Mouse (Mus musculus): Measurements from ENCODE around the gene Agt. TPM values are rescaled to one million over a fixed set of nuclear protein-coding genes. Genes with fewer than 3 reads are reported as not detected.

Agt gene
- 21.7 and 34.7 TPM in 2 replicates for polyA plus RNA-seq (2012; rRNA removed; ENCODE audit: low replicate concordance)

GRCm38 (mm10) chr8:124569593-124569992, at the start of gene Agt:
TSS of gene Agt (minus strand) at chr8:124569706.

DNA sequence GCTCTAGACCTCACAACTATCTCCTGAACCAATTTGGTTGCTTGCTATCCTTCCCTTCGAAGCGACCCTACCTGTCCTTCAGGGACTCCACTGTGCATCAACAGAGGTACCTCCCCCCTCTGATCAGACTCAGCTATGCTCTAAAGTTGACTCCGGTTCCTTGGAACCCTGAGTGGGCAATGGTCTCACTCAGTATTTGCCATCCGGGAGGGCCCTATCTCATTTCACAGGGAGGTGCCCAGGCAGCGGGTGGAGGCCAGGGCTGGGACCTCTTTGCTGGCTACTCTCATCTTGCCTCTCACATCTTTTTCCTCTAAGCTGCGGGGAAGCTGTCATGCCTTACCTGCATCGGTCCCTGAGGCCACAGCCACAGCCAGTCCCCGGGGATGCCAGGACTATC, 6.3 kb upstream of the Agt start, which contains the start of gene Capn9:
TSS of gene Capn9 (plus strand) at position 301 of the 400 bp plus-strand sequence.

DNA sequence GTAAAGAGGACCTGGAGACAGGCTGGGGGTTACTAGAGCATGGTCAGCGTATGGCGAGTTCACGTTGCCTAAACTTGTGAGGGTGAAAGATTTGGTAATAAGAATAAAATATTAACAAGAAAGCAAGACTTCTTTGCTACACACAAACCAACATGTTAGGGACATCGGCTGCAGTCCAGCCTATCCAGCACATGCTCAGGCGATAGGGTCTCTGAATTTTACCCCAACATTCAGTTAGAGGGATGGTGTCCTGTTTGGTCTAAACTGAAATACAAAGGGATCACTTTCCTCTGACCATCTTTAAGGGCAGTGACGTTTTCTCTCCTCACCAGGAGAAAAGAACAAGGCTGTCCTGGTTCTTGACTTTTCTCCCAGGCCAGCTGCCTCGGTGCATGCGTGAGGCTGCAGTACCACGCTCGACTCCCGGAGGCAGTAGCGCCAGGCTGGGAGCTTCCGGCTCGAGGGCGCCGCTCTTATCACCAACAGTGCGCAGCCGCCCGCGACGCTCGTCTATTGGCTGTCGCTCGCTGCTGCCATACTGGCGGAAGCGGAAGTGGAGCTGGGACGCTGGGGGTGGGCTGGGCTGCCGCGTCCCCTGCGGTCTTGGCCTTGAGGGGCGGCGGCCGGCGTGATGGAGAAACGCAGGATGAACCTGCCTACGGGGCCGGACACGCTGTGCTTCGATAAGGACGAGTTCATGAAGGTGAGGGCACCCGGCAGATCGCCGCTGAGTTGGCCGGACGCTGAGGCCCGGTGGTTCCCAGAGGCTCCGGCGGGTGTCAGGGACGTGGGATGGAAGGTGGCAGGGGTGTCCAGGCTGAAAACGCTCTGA, 49.0 kb downstream of the Agt start, which contains the start of gene Cog2:
TSS of gene Cog2 (plus strand) at position 519 of the 832 bp plus-strand sequence.

Other genes starting within 250 kb of the Agt start
- 0.08 and 0.19 TPM in 2 replicates for gene Pgbd5, start 130.0 kb downstream of the Agt start, polyA plus RNA-seq (2012; rRNA removed; ENCODE audit: low replicate concordance)
- 16.5 and 20.8 TPM in 2 replicates for gene Cog2, start 48.9 kb downstream of the Agt start, polyA plus RNA-seq (2012; rRNA removed; ENCODE audit: low replicate concordance)
- gene Capn9, start 6.4 kb upstream of the Agt start, polyA plus RNA-seq (2012; rRNA removed; ENCODE audit: low replicate concordance): 0.09 TPM in 1 of 2 replicates, not detected in the other
- gene 2310022B05Rik, start 93.7 kb upstream of the Agt start, polyA plus RNA-seq (2012; rRNA removed; ENCODE audit: low replicate concordance): 25.2 and 29.8 TPM in 2 replicates
- 18.2 and 20.8 TPM in 2 replicates for gene Ttc13, start 152.3 kb upstream of the Agt start, polyA plus RNA-seq (2012; rRNA removed; ENCODE audit: low replicate concordance)
- gene Arv1, start 152.4 kb upstream of the Agt start, polyA plus RNA-seq (2012; rRNA removed; ENCODE audit: low replicate concordance): 22.9 and 23.0 TPM in 2 replicates
- 2.8 and 3.8 TPM in 2 replicates for gene Fam89a, start 182.1 kb upstream of the Agt start, polyA plus RNA-seq (2012; rRNA removed; ENCODE audit: low replicate concordance)
- gene Trim67, start 223.4 kb upstream of the Agt start, polyA plus RNA-seq (2012; rRNA removed; ENCODE audit: low replicate concordance): 0.87 and 1.7 TPM in 2 replicates

Measured in mammary gland, adult 2 months (tissue).